Mouse (Mus musculus) G1E (cell line): ENCODE results near the gene Snapin.

Source experiments
- CTCF ChIP-seq: IDR thresholded peaks from 2 replicates; pipeline ENCODE4 v1.5.1; 2012; ENCODE audit warnings: low read depth, low read length, inconsistent platforms, mixed read lengths
- GATA1 ChIP-seq: IDR thresholded peaks from 2 replicates; pipeline ENCODE4 v1.6.1; 2012; ENCODE audit warnings: borderline replicate concordance, low read length, inconsistent platforms, mixed read lengths
- GATA2 ChIP-seq: IDR thresholded peaks from 2 replicates; pipeline ENCODE4 v1.6.1; 2012; ENCODE audit warnings: low read depth, low read length, inconsistent platforms, borderline replicate concordance
- POLR2AphosphoS5 ChIP-seq: IDR thresholded peaks from 2 replicates; pipeline ENCODE4 v1.6.1; 2012; ENCODE audit warnings: low read depth, low read length, inconsistent platforms; ENCODE audit not compliant: insufficient replicate concordance
- TAL1 ChIP-seq: conservative IDR thresholded peaks from 2 replicates; pipeline ENCODE4 v1.6.1; 2012; ENCODE audit warnings: low read depth, low read length, inconsistent platforms, mixed read lengths

- TF ChIP-seq CTCF (no peak), GATA1 (no peak), GATA2 (no peak), POLR2AphosphoS5 (no peak), TAL1 (no peak)
Measured at GRCm38 (mm10) chr3:90447123-90447494, 43.7 kb downstream of the Snapin start.
